Mouse (Mus musculus) spleen, postnatal 10 days (tissue): ENCODE results near the gene Rps29.

Experiments used
- DNase-seq, 2 experiments: peaks; one replicate each; pipeline ENCODE4 v3.0.0; 2021 to 2022; ENCODE audit warnings: low spot score in 2 of 2

Rps29 gene

GRCm38 (mm10) chr12:69158765-69159577, at the start of gene Rps29:
Gene Rps29 (minus strand): TSS chr12:69159186.
- DNase-seq = peak; percentile 95 to 97

GRCm38 (mm10) chr12:69208520-69208919, 49.5 kb upstream of the Rps29 start:
- DNase-seq = no peak

GRCm38 (mm10) chr12:69207926-69208325, 48.9 kb upstream of the Rps29 start:
- DNase-seq = no peak

- DNase-seq = no peak
Measured at GRCm38 (mm10) chr12:69207396-69207795, 48.4 kb upstream of the Rps29 start.

- no peak for DNase-seq
Measured at GRCm38 (mm10) chr12:69204052-69204833, 45.3 kb upstream of the Rps29 start, which contains the start of gene Gm49384. Gene Gm49384 (minus strand): TSS chr12:69204267.

GRCm38 (mm10) chr12:69198985-69199384, 40.0 kb upstream of the Rps29 start:
- DNase-seq = no peak

- DNase-seq = peak; percentile 78 to 80
Measured at GRCm38 (mm10) chr12:69198164-69198535, 39.2 kb upstream of the Rps29 start, which contains the start of gene Dnaaf2. Gene Dnaaf2 (minus strand): TSS chr12:69198429.

- DNase-seq = peak; percentile 67 to 74
Measured at GRCm38 (mm10) chr12:69197378-69198163, 38.6 kb upstream of the Rps29 start.

GRCm38 (mm10) chr12:69196444-69197377, 37.7 kb upstream of the Rps29 start, which contains the start of gene Gm49383:
Gene Gm49383 (minus strand): TSS chr12:69197104.
- peak; percentile 73 to 76 for DNase-seq

GRCm38 (mm10) chr12:69192637-69193036, 33.7 kb upstream of the Rps29 start:
- no peak for DNase-seq

- DNase-seq = no peak
Measured at GRCm38 (mm10) chr12:69191396-69191795, 32.4 kb upstream of the Rps29 start.

- peak in 1 of 2 experiments; percentile 45 for DNase-seq
Measured at GRCm38 (mm10) chr12:69190522-69190921, 31.5 kb upstream of the Rps29 start.

GRCm38 (mm10) chr12:69190074-69190473, 31.1 kb upstream of the Rps29 start:
- no peak for DNase-seq

- no peak for DNase-seq
Measured at GRCm38 (mm10) chr12:69186811-69187471, 28.0 kb upstream of the Rps29 start.

GRCm38 (mm10) chr12:69185371-69185770, 26.4 kb upstream of the Rps29 start:
- DNase-seq = no peak

GRCm38 (mm10) chr12:69184342-69185295, 25.6 kb upstream of the Rps29 start:
- DNase-seq = peak; percentile 75 to 76

- peak; percentile 98 to 100 for DNase-seq
Measured at GRCm38 (mm10) chr12:69183583-69184308, 24.8 kb upstream of the Rps29 start, which contains the start of the genes Rpl36al and Mgat2. Gene Rpl36al (minus strand): TSS chr12:69184083. Gene Mgat2 (plus strand): TSS chr12:69184157.

- DNase-seq = no peak
Measured at GRCm38 (mm10) chr12:69181800-69182199, 22.8 kb upstream of the Rps29 start.
